Mouse (Mus musculus) forebrain, embryonic 16.5 days (tissue): ENCODE data around the gene Unc13b. TPM values are rescaled to one million over a fixed set of nuclear protein-coding genes. Genes with fewer than 3 reads are reported as not detected.

Experiments used
- ATAC-seq: fragments of 200-750 bp; cut with Nextera tagmentation; 2 replicates; pipeline ENCODE4 v1.8.0; 2017; ENCODE audit warnings: mild to moderate bottlenecking, moderate library complexity
- H3K27ac ChIP-seq: fragments of 300-500 bp; sonication (generic); 2 replicates; pipeline ENCODE4 v1.5.1; 2014; ENCODE audit warnings: low read length, control low read depth
- H3K27me3 ChIP-seq: fragments of 300-500 bp; sonication (generic); replicated peaks from 2 replicates; pipeline ENCODE4 v1.6.1; 2014; ENCODE audit warnings: low read length; ENCODE audit not compliant: control insufficient read depth, insufficient read depth
- H3K36me3 ChIP-seq: fragments of 300-500 bp; sonication (generic); 2 replicates; pipeline ENCODE4 v1.6.1; 2014; ENCODE audit not compliant: control insufficient read depth, insufficient read depth
- H3K4me1 ChIP-seq: fragments of 300-500 bp; sonication (generic); replicated peaks from 2 replicates; pipeline ENCODE4 v1.6.1; 2014; ENCODE audit warnings: low read length; ENCODE audit not compliant: control insufficient read depth, insufficient read depth
- H3K4me2 ChIP-seq: fragments of 300-500 bp; sonication (generic); 2 replicates; pipeline ENCODE4 v1.6.1; 2014; ENCODE audit warnings: mild to moderate bottlenecking, low read length, control low read depth
- H3K4me3 ChIP-seq: fragments of 300-500 bp; sonication (generic); replicated peaks from 2 replicates; pipeline ENCODE4 v1.5.1; 2014; ENCODE audit warnings: mild to moderate bottlenecking, low read length, control low read depth
- H3K9ac ChIP-seq: fragments of 300-500 bp; sonication (generic); replicated peaks from 2 replicates; pipeline ENCODE4 v1.6.1; 2014; ENCODE audit warnings: low read depth, low read length, control low read depth
- H3K9me3 ChIP-seq: fragments of 300-500 bp; sonication (generic); 2 replicates; pipeline ENCODE4 v1.6.1; 2016; ENCODE audit warnings: low read length; ENCODE audit not compliant: control insufficient read depth
- WGBS: fragments of 180-500 bp; shearing (Covaris S2); extraction: QIAGEN DNeasy Blood & Tissue Kit; methylation state at CpG from one replicate; pipeline ENCODE4 v1.1.7; 2014; 5-methylcytosine and 5-hydroxymethylcytosine counted together
- polyA plus RNA-seq: library from polyadenylated mRNA; unstranded; fragments of >200 nt; fragmentation: Nextera tagmentation; extraction: Ambion mirVana; gene quantifications from 2 replicates; pipeline ENCODE4 v1.2.1, GENCODE M21; 2015

Unc13b gene
- polyA plus RNA-seq, 1 experiment from 2014 or later, result 21.6 TPM

DNA sequence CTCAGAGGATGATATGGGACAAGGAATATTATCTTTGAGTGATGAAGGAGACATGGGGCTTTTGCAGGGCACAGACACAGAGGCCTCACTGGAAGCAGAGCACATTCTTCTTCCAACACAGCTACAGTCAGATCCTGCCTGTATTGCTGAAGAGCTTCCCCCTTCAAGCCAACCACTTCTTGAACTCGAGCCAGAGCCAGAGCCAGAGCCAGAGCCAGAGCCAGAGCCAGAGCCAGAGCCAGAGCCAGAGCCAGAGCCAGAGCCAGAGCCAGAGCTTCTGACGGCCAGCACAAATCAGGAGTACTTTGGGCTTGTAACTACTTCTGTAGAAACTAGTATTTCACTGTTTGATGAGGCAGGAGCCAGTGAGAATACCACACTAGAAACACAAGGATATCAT is 118.4 kb downstream of the Unc13b start:
- Histone ChIP-seq H3K9ac (no peak overlapping the region), H3K27me3 (no peaks in the 10 kb centered on the region), H3K9me3 (no peaks in the 10 kb centered on the region), H3K36me3 (no peaks in the 10 kb centered on the region), H3K4me1 (no peaks in the 10 kb centered on the region), H3K4me3 (no peak overlapping the region), H3K27ac (no peak overlapping the region), H3K4me2 (no peak overlapping the region)
- 67% methylated on average over 2 of the region's 2 CpGs for WGBS
- no peak for ATAC-seq

DNA sequence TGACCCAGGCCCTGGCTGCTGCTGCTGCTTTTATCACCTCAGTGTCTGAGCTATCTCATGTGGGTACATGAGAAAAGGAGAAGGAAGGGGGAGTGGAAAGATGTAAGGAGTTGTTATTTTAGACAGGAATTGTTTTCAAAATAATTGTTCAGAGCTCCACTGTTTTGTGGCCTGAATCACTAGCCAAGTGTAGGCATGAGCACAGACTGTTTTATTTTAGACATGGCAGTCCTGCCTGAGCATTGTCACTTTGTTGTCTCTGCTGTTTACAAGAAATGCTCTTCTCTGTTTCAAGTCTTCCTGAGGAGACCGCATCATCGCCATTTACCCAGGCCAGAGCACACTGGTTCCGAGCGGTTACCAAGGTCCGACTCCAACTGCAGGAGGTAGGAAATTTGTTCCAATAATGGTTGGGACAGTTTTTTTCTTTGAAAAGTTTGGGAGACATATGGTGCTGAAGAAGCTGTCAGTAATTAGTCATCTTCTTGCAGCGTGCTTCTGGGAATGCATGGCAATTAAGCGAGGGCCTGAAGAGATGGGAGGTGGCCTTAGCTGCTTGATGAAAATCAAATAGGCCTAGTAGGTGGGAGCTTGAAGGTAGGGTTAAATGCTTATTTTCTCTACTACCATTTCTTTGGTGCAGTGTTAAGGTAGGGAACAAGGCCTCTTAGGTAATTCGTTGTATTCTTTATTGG is 123.9 kb downstream of the Unc13b start:
- ATAC-seq, result no peak
- H3K27me3 ChIP-seq, result no peaks in the 10 kb centered on the region
- H3K9me3 ChIP-seq, result no peaks in the 10 kb centered on the region
- H3K4me2 ChIP-seq, result no peak overlapping the region
- whole genome bisulfite sequencing, result 86% methylated on average over 8 of the region's 8 CpGs
- no peak overlapping the region for H3K27ac ChIP-seq
- H3K4me1 ChIP-seq, result no peaks in the 10 kb centered on the region
- no peak overlapping the region for H3K9ac ChIP-seq
- no peak overlapping the region for H3K4me3 ChIP-seq
- no peaks in the 10 kb centered on the region for H3K36me3 ChIP-seq

DNA sequence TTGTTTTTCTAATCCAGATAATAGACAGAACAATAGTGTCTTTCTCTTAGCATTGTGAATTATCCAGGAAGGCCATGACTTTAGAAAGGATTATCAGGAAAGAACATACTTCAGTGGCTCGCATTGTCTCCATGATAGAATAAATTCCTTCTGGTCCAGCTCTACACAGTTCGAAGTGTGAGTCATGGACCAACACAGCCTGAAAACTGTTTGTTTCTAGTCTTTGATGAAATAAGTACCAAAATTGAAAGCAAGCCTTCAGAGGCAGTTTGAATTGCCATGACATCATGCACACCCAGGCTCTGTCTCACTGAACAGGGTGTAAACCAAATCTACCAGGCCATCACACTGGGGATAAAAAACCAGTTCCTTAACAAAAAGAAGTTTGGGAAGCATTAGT is 128.7 kb downstream of the Unc13b start:
- no peaks in the 10 kb centered on the region for H3K36me3 ChIP-seq
- no peaks in the 10 kb centered on the region for H3K9me3 ChIP-seq
- no peak overlapping the region for H3K27ac ChIP-seq
- no peak overlapping the region for H3K4me3 ChIP-seq
- H3K9ac ChIP-seq, result no peak overlapping the region
- WGBS, result 36% methylated on average over 2 of the region's 2 CpGs
- no peak overlapping the region for H3K4me2 ChIP-seq
- no peaks in the 10 kb centered on the region for H3K27me3 ChIP-seq
- H3K4me1 ChIP-seq, result no peaks in the 10 kb centered on the region
- no peak for ATAC-seq

DNA sequence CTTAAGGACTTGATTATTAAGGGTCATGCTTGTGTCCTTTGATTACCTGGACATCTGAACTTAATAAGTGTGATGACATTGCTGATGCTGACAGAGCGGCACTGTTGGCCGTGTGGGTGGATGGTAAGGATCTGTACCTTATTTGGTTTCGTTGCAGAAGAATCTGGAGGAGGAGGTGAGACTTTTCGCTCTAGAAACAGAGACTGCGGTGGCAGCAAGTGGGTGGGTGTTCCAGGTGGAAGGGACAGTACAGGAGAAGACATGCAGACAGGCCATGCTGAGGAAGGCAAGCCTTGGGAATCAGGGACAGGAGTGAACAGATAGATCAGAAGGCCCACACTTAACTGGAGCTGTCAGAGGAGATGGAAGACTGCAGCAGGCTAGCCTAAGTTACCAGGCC is 130.6 kb downstream of the Unc13b start:
- 92% methylated on average over 5 of the region's 5 CpGs for whole genome bisulfite sequencing

DNA sequence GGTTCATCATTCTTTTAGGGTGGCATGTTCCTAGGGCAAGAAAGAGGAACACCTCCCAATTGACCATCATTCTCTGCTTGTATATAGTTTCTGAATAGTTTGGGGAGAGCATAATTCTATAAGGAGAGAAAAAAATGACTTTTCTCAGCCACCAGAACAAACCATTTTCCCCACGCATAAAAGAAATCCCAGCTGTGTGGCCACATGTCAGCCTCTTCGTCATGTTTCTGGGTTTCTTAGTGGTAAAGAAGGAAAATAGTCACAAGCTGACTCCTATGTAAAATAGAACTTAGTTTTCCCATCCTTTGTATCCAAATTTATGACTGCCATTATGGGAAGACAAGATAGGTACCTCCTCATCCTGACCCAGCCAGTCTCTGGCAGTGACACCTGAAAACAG is 146.2 kb downstream of the Unc13b start:
- WGBS, result 79% methylated on average over 2 of the region's 2 CpGs
- H3K27me3 ChIP-seq, result no peaks in the 10 kb centered on the region

More for the DNA sequence above, 130.6 kb downstream of the Unc13b start:
- Histone ChIP-seq H3K4me3 (no peak overlapping the region), H3K4me2 (no peak overlapping the region), H3K4me1 (no peaks in the 10 kb centered on the region), H3K27me3 (no peaks in the 10 kb centered on the region), H3K9ac (no peak overlapping the region), H3K36me3 (no peaks in the 10 kb centered on the region), H3K9me3 (no peaks in the 10 kb centered on the region), H3K27ac (no peak overlapping the region)
- no peak for ATAC-seq

DNA sequence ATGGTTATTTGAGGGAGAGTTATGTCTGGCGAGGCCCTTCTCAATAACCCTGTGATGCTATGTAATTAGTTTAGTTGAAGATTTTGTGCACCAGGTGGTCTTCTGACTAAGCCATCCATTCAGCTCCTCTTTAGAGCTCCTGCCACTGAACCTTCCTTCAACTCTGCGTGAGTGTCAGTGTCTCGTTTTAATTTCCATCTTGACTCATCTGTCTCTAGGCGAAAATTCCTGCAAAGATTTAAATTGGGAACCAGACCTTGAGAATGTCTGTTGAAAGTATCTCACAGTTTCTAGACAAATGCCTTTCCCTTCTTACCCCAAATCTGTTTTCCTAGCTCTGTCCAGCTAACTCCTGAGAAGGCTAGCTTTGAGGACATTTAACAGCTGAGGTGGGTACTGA is 146.8 kb downstream of the Unc13b start:
- Histone ChIP-seq H3K4me1 (peaks cover 11% of the 10 kb centered on the region), H3K36me3 (0 out of 2 replicates have a peak, but pooled peaks cover 2% of the 10 kb centered on the region), H3K9me3 (0 out of 2 replicates have a peak, but pooled peaks cover 4% of the 10 kb centered on the region), H3K27me3 (no peaks in the 10 kb centered on the region), H3K4me2 (no peak overlapping the region), H3K9ac (no peak overlapping the region), H3K4me3 (no peak overlapping the region), H3K27ac (no peak overlapping the region)
- 26% methylated on average over 4 of the region's 4 CpGs for WGBS
- ATAC-seq, result no peak

More for the DNA sequence above, 146.2 kb downstream of the Unc13b start:
- Histone ChIP-seq H3K4me2 (no peak overlapping the region), H3K9me3 (0 out of 2 replicates have a peak, but pooled peaks cover 4% of the 10 kb centered on the region), H3K36me3 (0 out of 2 replicates have a peak, but pooled peaks cover 2% of the 10 kb centered on the region), H3K4me3 (no peak overlapping the region), H3K27ac (no peak overlapping the region), H3K9ac (no peak overlapping the region), H3K4me1 (peaks cover 11% of the 10 kb centered on the region)
- no peak for ATAC-seq

DNA sequence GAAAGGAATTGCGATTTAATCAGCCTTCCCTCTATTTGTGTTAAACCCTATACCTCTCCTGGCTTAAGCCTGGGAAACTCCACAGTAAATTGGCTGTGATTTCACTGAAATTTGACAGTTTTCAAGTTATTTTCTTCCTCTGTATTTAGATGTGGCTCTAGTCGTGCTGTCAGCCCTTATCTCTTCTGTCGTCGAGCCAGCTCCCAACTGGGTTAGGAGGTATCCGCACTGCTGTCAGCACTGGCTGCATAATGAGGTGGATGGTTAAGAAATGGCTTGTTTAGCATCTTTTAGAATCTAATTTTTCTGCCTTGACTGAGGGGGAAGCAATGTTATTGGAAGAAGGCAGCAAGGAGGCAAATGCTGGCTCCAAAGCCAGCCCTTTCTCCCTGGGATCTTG is 148.2 kb downstream of the Unc13b start:
- Histone ChIP-seq H3K9ac (no peak overlapping the region), H3K9me3 (no peaks in the 10 kb centered on the region), H3K4me2 (no peak overlapping the region), H3K4me3 (no peak overlapping the region), H3K27ac (no peak overlapping the region), H3K4me1 (peaks cover 11% of the 10 kb centered on the region), H3K36me3 (no peaks in the 10 kb centered on the region), H3K27me3 (no peaks in the 10 kb centered on the region)
- WGBS, result 47% methylated on average over 5 of the region's 5 CpGs
- peak; percentile 51; the same call in 1 of the 2 replicates for ATAC-seq

DNA sequence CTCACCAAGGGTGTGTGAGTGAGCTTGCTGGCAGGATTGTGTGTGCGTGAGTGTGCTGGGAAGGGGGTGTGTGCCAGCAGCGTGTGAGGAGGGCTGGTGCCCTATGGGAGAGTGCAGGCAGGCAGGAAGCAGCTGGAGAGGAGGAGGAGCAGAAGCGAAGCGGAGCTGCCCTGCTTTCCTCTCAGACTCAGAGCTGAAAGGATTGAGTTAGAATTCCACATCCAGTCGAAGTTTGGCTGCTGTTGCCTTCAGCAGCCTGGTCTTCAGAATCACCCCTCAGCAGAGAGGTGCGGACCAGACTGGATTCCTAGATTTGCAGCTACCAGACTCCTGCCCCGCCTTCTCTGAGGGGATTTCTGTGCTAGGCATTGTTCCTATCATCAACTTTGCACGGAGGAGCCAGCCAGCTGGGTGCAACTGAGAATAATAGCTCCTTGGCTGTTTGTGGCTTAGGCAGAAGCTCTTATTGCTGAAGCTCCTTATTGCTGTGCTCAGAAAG is 150.4 kb downstream of the Unc13b start:
- H3K36me3 ChIP-seq, result no peaks in the 10 kb centered on the region
- peak overlapping the region; percentile 69 for H3K27ac ChIP-seq
- peak; percentile 90 for ATAC-seq
- peak overlapping the region; percentile 35 for H3K4me3 ChIP-seq
- no peaks in the 10 kb centered on the region for H3K9me3 ChIP-seq
- H3K4me1 ChIP-seq, result peaks cover 11% of the 10 kb centered on the region
- under 1% methylated on average over 8 of the region's 8 CpGs for WGBS
- no peaks in the 10 kb centered on the region for H3K27me3 ChIP-seq
- peak overlapping the region; percentile 51 for H3K9ac ChIP-seq
- H3K4me2 ChIP-seq, result peak overlapping the region; percentile 53

DNA sequence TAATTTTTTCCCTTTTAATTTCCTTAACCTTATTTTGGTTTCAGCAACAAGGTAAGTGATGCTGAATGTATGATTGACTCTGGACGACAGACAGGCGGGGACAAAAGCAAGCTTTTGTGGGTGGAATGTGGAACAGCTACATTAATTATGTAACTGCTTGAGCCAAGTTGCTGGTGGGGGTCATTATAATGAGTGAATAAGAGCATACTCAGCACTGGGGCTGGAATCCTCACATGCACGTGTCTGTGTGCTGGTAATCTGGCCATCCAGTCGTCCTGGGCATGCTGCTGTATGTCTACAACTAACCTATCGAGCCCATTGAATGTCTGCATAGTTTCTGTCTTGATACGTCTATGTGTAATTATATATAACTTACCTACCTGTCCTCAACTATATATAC is 150.9 kb downstream of the Unc13b start:
- Histone ChIP-seq H3K4me3 (peak overlapping the region; percentile 35), H3K9me3 (no peaks in the 10 kb centered on the region), H3K4me2 (peak overlapping the region; percentile 53), H3K9ac (peak overlapping the region; percentile 51; the same call in 1 of the 2 replicates), H3K27ac (peak overlapping the region; percentile 69), H3K4me1 (peaks cover 11% of the 10 kb centered on the region), H3K27me3 (no peaks in the 10 kb centered on the region), H3K36me3 (no peaks in the 10 kb centered on the region)
- ATAC-seq, result peak; percentile 32; the same call in 1 of the 2 replicates
- 18% methylated on average over 6 of the region's 6 CpGs for WGBS
